Mouse (Mus musculus): ENCODE measurements around the gene Sec31a.

DNA sequence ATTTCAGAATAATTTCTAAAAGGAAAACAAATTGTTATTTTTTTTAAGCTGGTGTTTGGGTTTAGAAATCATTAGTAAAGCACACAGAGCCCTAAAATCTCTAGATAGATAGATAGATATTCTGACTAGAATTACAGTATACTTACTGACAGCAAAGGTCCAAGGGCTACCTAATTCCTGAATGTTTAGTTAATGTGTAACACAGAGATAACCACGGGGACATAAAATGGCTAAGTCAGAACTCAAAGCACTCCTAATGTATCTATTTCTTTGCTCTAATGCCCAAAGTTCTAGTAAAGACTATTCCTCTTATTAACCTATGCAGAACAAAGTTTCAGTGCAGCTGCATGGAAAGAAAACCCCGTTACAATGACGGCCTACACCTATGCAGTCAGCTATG, 3.1 kb downstream of the Sec31a start:
- TF ChIP-seq HCFC1 (IDR thresholded peaks at IDR 0.05; ENCODE audit: borderline replicate concordance, insufficient read depth, low read length) (no peak), CHD2 (IDR thresholded peaks at IDR 0.05; ENCODE audit: low read depth, low read length) (no peak), ZNF384 (IDR thresholded peaks at IDR 0.05; ENCODE audit: low read depth, low read length) (no peak), MAFK (IDR thresholded peaks at IDR 0.05; ENCODE audit: insufficient read depth, low read depth, low read length) (no peak), ZC3H11A (IDR thresholded peaks at IDR 0.05; ENCODE audit: borderline replicate concordance, low read depth, low read length) (no peak)

Measured in ES-E14 (cell line).